In the genomic region with DNA sequence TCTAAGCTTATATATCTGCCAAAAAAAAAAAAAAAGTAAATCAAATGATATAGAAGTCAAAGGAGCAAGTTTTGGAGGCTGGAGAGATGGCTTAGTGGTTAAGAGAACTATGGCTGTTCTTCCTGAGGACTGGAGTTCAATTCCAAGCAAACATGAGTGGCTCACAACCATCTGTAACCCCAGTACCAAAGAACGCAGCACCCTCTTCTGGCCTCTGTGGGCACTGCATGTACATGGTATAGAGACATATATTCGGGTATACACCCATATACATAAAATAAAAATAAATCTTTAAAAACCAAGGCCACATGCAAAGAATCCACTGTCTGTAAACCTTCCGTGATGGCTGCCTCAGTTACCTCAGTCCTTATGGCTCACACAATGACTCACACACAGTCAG, we compare ENCODE assay signal across 12 mouse cellular contexts. TPM values are rescaled to one million over a fixed set of nuclear protein-coding genes. Genes with fewer than 3 reads are reported as not detected.
DNase-seq lines count a peak whose midpoint lies in the region; ATAC-seq lines count a peak whose summit lies in the region.
"Had no signal": no experiment of that assay in that cellular context is flagged by ENCODE, and none has a peak within 500 bp of the region (broad histone marks: within the 10 kb centered on the region; RNA-seq: fewer than 3 reads in every experiment).

No protein-coding gene starts in this region.

- no peaks in the 10 kb centered on the region for H3K27me3 ChIP-seq in neural tube, embryonic 15.5 days (replicated peaks)
- H3K27me3 ChIP-seq: embryonic facial prominence, embryonic 13.5 days; limb, embryonic 12.5 days had no signal

- no peak for ATAC-seq in neural tube, embryonic 15.5 days (ENCODE audit: low FRiP score)
- ATAC-seq in granulocyte monocyte progenitor cell, adult 5-6 weeks (replicated peaks; ENCODE audit: poor library complexity, severe bottlenecking), result no peak

- H3K4me2 ChIP-seq in neural tube, embryonic 15.5 days, result no peak overlapping the region
- H3K4me2 ChIP-seq: embryonic facial prominence, embryonic 13.5 days; limb, embryonic 12.5 days had no signal

- H3K9ac ChIP-seq in neural tube, embryonic 15.5 days (replicated peaks), result no peak overlapping the region
- H3K9ac ChIP-seq: embryonic facial prominence, embryonic 13.5 days; limb, embryonic 12.5 days had no signal

- H3K27ac ChIP-seq in neural tube, embryonic 15.5 days (replicated peaks), result no peak overlapping the region
- H3K27ac ChIP-seq: embryonic facial prominence, embryonic 13.5 days; limb, embryonic 12.5 days had no signal

- peaks cover 94% of the 10 kb centered on the region for H3K36me3 ChIP-seq in neural tube, embryonic 15.5 days

- peak; percentile 31 for DNase-seq in adrenal gland, postnatal 10 days
- DNase-seq in adrenal gland, adult 2 months, result no peak
- DNase-seq in kidney, postnatal 4 days, result peak; percentile 58 to 59
- no peak for DNase-seq in kidney, postnatal 14 days
- peak; percentile 62 for DNase-seq in ES-CJ7 (ENCODE audit: low read depth, low spot score)
- peak; percentile 25 for DNase-seq in lung, postnatal 10 days
- DNase-seq: heart, postnatal 10 days had no signal

- H3K4me1 ChIP-seq in neural tube, embryonic 15.5 days, result no peaks in the 10 kb centered on the region
- H3K4me1 ChIP-seq: embryonic facial prominence, embryonic 13.5 days; limb, embryonic 12.5 days had no signal

- H3K9me3 ChIP-seq in neural tube, embryonic 15.5 days (replicated peaks), result no peaks in the 10 kb centered on the region
- H3K9me3 ChIP-seq: embryonic facial prominence, embryonic 13.5 days; limb, embryonic 12.5 days had no signal

- 92% methylated on average over 3 of the region's 3 CpGs for WGBS in neural tube, embryonic 15.5 days

- H3K4me3 ChIP-seq in neural tube, embryonic 15.5 days (replicated peaks), result no peak overlapping the region
- H3K4me3 ChIP-seq: embryonic facial prominence, embryonic 13.5 days; limb, embryonic 12.5 days; myocyte had no signal

RNA-seq across cellular contexts. Expression of a gene that starts 20.2 kb away (rescaled TPM):
- 10 to 100 TPM; 18.1 to 20.3 TPM for total RNA-seq in adrenal gland, postnatal 10 days (2021)
- total RNA-seq in adrenal gland, adult 2 months (2021), result 10 to 100 TPM; 18.7 to 26.2 TPM
- 21.4 and 22.4 TPM in 2 replicates for polyA plus RNA-seq in adrenal gland, adult 2 months (2012; rRNA removed)
- 17.5 and 19.5 TPM in 2 replicates for polyA plus RNA-seq in neural tube, embryonic 15.5 days (2015; fragmentation: Nextera tagmentation; extraction: Ambion mirVana)
- 27.6 and 28.6 TPM in 2 replicates for total RNA-seq in granulocyte monocyte progenitor cell, adult 5-6 weeks (2014; fragmentation: Nextera tagmentation)
- 9.3 and 12.5 TPM in 2 replicates for total RNA-seq in granulocyte monocyte progenitor cell, adult 5-6 weeks (2017)

RNA-seq across cellular contexts. Expression of a gene that starts 21.4 kb away (rescaled TPM):
- 10 to 100 TPM; 51.0 to 56.2 TPM for total RNA-seq in adrenal gland, postnatal 10 days (2021)
- 10 to 100 TPM; 28.9 to 34.0 TPM for total RNA-seq in adrenal gland, adult 2 months (2021)
- 13.8 and 16.1 TPM in 2 replicates for polyA plus RNA-seq in adrenal gland, adult 2 months (2012; rRNA removed)
- polyA plus RNA-seq in neural tube, embryonic 15.5 days (2015; fragmentation: Nextera tagmentation; extraction: Ambion mirVana), result 22.5 and 24.8 TPM in 2 replicates
- total RNA-seq in granulocyte monocyte progenitor cell, adult 5-6 weeks (2014; fragmentation: Nextera tagmentation), result 24.9 and 27.7 TPM in 2 replicates
- 38.6 and 43.6 TPM in 2 replicates for total RNA-seq in granulocyte monocyte progenitor cell, adult 5-6 weeks (2017)

Comparison
In these comparisons a context has a peak if more than half of its experiments do, and no peak if none do; other contexts are left out.
1. DNase-seq: peak in adrenal gland, postnatal 10 days (single experiment), kidney, postnatal 4 days (2 of 2), ES-CJ7 (single experiment) and lung, postnatal 10 days (single experiment); none in adrenal gland, adult 2 months (single experiment) and kidney, postnatal 14 days (single experiment).